Mouse (Mus musculus): ENCODE results near the gene Loxl4. TPM values are rescaled to one million over a fixed set of nuclear protein-coding genes. Genes with fewer than 3 reads are reported as not detected.

Gene Loxl4
- polyA plus RNA-seq, 2 experiments from 2014 or later = 0.39 to 0.47 TPM

GRCm38 (mm10) chr19:42608082-42608481, 4.5 kb downstream of the Loxl4 start:
- ATAC-seq = no peak

DNA sequence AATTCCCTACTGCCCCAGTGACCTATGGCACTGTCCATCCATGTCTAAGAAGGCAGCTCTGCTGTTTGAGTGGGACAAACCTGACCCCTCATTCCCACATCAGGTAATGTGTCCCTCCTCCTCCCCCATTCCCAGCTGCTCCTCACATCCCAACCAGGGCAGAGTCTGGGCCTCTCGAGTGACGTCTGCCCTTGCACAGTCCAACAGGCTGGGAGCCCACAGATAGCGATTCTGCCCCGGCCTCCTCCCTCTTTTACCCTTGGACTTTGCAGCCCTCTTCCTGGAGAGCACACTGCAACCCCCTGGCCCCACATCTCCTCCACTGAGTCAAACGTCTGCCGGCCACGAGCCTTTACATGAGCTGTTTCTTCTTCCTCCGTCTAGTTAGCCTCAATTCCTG, 10.0 kb downstream of the Loxl4 start:
- ATAC-seq = no peak

GRCm38 (mm10) chr19:42602041-42602440, 10.6 kb downstream of the Loxl4 start:
- no peak for ATAC-seq

- ATAC-seq = no peak
These were observed 11.2 kb downstream of the Loxl4 start for GRCm38 (mm10) chr19:42601445-42601844.

DNA sequence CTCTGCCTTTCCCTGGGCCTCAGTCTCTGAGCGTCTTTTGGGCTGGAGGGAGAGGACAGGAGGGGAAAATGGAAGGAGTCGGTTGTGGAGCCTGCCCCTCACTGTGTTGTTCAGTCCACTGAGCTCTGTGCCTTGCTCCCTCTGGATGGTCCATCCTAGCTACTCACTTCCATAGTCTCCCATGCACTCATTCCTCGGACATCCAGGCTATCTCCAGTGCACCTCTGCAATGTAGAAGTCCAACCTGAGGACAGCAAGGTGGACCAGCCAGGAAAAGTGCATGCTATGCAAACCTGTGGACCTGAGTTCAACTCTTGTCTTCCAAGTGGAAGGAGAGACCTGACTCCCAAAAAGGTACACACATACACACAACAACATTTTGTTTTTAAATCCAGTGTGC, 12.0 kb downstream of the Loxl4 start:
- ATAC-seq = no peak

GRCm38 (mm10) chr19:42599891-42600290, 12.7 kb downstream of the Loxl4 start:
- no peak for ATAC-seq

GRCm38 (mm10) chr19:42597896-42598295, 14.7 kb downstream of the Loxl4 start:
- no peak for ATAC-seq

DNA sequence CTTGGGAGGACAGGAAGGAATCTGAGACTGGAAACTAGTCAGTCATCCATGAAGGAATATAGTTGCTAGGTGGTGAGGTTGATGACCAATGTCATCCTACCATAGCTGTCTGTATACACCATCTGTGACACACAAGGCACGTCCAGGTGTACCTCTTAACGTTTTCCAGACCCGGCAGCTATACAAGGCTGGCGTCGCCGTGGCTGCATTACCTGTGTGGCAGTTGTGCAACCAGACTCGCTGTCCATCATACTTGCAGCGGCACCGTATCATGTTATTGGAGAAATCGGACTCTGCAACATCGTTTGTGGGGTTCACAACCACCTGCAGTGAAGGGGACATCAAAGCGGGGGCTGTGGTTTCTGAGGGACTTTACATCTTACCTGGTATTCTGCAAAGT, 15.3 kb downstream of the Loxl4 start:
- no peak for ATAC-seq

DNA sequence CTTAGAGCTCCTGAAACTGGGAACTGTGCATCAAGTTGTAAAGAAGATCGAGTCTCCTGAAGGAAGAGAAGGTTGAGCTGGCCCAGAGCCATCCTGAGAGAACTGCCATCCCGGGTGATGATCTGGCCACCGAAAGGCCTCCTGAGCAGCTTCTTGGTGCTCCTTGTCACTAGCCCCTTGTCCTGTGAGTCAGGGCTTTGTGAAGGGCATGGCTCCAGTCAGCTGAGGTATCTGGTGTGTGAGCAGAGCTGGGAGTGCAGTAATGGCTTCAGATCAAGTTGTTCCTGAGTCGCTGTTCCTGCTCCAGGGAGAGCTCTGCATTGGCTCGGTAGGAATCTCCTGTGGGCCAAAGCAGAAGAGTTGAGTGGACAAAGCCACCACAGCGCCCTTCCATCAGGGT, 17.5 kb downstream of the Loxl4 start:
- ATAC-seq = no peak

DNA sequence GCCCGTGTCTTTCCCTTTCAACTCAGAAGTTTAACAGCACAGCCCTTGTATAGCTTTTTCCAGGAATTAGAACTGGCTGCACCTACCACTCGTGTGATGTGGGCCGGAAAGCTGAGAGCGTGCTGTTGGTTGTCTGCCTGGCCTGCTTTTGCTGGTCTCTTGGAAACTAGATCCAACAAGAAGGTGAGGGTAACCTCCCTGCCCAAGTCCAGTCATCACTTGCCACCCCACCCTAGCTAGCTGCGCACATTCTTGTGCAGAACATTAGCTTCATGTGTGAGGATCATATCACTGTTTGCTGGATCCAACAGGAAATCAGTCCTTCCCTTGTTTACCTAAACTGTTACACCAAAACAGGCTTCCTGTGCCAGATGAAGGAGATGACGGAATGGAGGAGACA, 19.2 kb downstream of the Loxl4 start:
- ATAC-seq = no peak

DNA sequence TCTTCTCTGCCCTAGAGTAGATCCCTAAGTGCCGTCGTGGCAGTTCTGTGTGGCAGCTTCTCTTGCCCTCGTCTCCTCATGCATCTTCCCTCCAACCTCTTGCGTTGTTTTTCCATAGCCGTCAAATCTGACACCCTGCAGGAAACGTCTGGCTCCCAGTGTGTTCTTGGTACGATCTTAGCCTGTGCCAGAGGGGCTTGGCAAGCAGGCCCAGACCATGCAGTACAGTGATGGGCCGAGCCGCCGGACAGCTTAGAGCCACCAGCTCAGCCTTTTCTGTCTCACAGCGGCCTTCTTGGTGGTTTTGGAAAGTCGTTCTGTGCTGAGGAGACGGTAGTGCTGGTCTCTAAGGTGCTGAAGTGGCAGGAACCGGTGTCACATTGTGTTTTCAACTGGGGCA, 21.1 kb downstream of the Loxl4 start:
- ATAC-seq = no peak

- ATAC-seq = no peak
These were observed 23.4 kb downstream of the Loxl4 start for GRCm38 (mm10) chr19:42589246-42589645.

GRCm38 (mm10) chr19:42587704-42588103, 24.9 kb downstream of the Loxl4 start:
- no peak for ATAC-seq

- ATAC-seq = no peak
These were observed 28.4 kb downstream of the Loxl4 start for GRCm38 (mm10) chr19:42584188-42584587.

GRCm38 (mm10) chr19:42583677-42584076, 28.9 kb downstream of the Loxl4 start:
- no peak for ATAC-seq

DNA sequence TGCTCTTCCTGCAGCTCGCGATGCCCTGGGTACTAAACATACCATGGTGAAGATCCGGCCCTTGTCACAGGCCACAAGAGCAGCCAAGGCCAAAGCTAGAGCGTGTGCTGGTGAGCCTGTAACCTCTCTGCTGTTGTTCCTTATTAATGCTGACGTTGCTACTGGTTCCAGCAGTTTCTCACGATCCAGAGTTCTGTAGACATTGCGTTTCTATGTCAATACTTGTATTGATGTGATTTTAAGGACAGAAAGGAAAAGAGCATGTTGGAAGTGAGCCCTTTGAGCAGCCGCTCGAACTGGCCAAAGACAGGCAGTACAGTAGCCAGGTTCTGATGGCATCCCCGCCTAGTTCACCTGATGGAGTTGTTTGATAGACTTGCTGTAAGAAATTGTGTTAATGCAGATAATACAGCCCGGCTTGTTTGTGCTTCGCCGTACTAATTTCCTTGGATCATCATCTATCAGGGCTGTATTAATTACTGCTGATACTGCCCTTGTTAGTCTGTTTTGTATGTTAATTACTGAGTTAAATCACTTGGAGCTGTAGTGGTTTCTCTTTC, 29.7 kb downstream of the Loxl4 start:
- ATAC-seq = no peak

GRCm38 (mm10) chr19:42580701-42581100, 31.9 kb downstream of the Loxl4 start:
- no peak for ATAC-seq

DNA sequence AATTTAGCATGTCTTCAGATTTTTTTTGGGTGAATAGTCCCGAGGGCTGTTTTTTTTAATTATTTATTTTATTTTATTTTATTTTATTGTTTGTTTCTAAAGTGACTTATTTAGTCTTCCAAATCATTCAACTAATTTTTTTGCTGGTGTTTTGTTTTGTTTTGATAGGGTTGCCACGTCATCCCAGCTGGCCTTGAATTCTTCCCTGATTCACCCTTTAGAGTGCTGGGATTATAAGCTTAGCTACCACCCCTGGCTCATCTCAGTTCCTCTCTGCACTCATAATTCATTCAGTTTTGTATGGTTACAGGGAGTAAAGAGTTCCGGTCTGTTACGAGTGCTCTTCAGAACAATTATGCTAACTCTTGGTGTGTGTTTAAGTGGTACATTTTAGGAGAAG, 34.0 kb downstream of the Loxl4 start:
- no peak for ATAC-seq

DNA sequence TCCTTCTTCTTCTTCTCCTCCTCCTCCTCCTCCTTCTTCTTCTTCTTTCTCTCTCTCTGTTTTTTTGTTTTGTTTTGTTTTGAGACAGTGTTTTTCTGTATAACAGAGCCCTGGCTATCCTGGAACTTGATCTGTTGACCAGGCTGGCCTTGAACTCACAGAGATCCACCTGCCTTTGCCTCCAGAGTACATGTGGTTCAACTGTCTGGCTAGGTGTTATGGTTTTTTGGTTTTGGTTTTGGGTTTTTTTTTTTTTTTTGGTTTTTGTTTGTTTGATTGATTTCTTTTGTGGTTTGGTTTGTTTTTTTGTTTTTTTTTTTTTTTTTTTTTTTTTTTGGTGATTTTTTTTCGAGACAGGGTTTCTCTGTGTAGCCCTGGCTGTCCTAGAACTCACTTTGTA, 35.8 kb downstream of the Loxl4 start:
- ATAC-seq = no peak

GRCm38 (mm10) chr19:42575317-42575716, 37.3 kb downstream of the Loxl4 start:
- ATAC-seq = no peak

DNA sequence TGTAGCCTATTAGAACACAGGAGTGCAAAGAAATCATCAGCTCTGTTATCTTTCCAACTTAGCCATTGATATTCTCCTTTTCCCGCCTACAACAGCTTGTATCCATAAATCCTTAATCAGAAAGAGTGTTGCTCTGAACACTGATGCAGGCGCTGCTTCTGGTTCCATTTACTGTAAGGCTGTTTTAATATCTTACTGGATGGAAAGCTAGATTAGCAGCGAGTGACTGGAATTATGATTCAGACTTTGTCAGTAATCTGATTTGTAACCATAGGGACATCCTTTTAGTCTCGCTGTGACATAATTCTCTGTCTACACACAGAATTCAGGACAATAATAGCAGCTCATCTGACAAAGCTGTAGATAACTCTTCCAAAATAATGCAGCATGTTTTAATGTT, 41.3 kb downstream of the Loxl4 start:
- no peak for ATAC-seq

- ATAC-seq = no peak
These were observed 43.5 kb downstream of the Loxl4 start for GRCm38 (mm10) chr19:42569076-42569475.

- no peak for ATAC-seq
These were observed 45.6 kb downstream of the Loxl4 start for GRCm38 (mm10) chr19:42567020-42567419.

DNA sequence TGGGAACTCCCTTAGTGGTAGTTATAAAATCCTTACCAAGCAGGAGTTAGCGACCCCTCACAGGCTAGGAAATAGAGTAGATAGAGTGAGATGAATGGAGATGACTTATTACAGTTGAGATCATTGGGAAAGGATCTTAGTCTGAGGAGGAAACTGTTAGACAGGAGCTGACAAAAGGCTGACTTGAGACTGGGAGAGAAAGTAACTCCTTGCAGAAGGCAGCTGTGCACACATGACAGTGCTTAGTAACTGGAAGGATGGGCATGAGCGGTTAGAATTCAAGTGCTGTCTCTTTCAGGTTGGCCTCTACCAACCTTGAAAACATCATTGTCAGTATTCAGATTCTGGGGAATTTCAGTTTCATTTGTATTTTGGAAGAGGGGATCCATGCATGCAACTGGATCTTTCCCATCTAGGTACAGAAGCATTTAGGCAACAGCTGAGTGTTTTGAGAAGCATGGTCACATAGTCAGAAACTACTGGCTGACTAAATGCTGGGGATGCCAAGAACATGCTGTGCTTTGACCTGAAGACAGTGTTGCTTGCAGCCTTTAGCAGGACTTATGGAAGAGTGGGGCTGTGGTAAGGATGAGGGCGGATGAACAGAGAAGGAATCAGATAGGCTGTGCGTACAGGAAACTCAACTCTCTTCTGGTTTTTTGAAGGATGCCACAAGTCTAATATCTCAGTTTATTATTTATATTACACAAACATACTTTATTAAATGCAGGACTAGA, 46.2 kb downstream of the Loxl4 start:
- no peak for ATAC-seq
